Mouse (Mus musculus) hindbrain, embryonic 11.5 days (tissue): ENCODE data around the gene Chmp5. TPM values are rescaled to one million over a fixed set of nuclear protein-coding genes. Genes with fewer than 3 reads are reported as not detected.
"Not testable (repeated sequence)": the region's sequence is repeated elsewhere in the genome, so short reads cannot be mapped to it uniquely, and the experiment has no call there.

Experiments
- ATAC-seq: fragments of 200-750 bp; cut with Nextera tagmentation; 2 replicates; pipeline ENCODE4 v1.8.0; 2017; ENCODE audit warnings: mild to moderate bottlenecking, moderate TSS enrichment, moderate library complexity; ENCODE audit not compliant: low FRiP score
- DNase-seq: peaks from one replicate; pipeline ENCODE4 v3.0.0-alpha.2; 2015; ENCODE audit warnings: low spot score
- H3K27ac ChIP-seq: fragments of 300-500 bp; sonication (generic); 2 replicates; pipeline ENCODE4 v1.5.1; 2014; ENCODE audit warnings: mild to moderate bottlenecking, low read depth, low read length
- H3K27me3 ChIP-seq: fragments of 300-500 bp; sonication (generic); 2 replicates; pipeline ENCODE4 v1.6.1; 2014; ENCODE audit warnings: mild to moderate bottlenecking, low read length, moderate library complexity, mixed read lengths; ENCODE audit not compliant: control insufficient read depth, insufficient read depth
- H3K36me3 ChIP-seq: fragments of 300-500 bp; sonication (generic); 2 replicates; pipeline ENCODE4 v1.6.1; 2014; ENCODE audit warnings: mild to moderate bottlenecking, low read length, moderate library complexity, mixed read lengths; ENCODE audit not compliant: control insufficient read depth, insufficient read depth
- H3K4me1 ChIP-seq: fragments of 300-500 bp; sonication (generic); replicated peaks from 2 replicates; pipeline ENCODE4 v1.6.1; 2014; ENCODE audit warnings: low read length, mixed read lengths; ENCODE audit not compliant: control insufficient read depth, insufficient read depth
- H3K4me2 ChIP-seq: fragments of 300-500 bp; sonication (generic); replicated peaks from 2 replicates; pipeline ENCODE4 v1.6.1; 2014; ENCODE audit warnings: mild to moderate bottlenecking, low read depth, low read length
- H3K4me3 ChIP-seq: fragments of 300-500 bp; sonication (generic); 2 replicates; pipeline ENCODE4 v1.5.1; 2014; ENCODE audit warnings: low read depth, low read length
- H3K9ac ChIP-seq: fragments of 300-500 bp; sonication (generic); 2 replicates; pipeline ENCODE4 v1.6.1; 2014; ENCODE audit warnings: low read depth, low read length
- H3K9me3 ChIP-seq: fragments of 300-500 bp; sonication (generic); 2 replicates; pipeline ENCODE4 v1.6.1; 2016; ENCODE audit warnings: low read length; ENCODE audit not compliant: control insufficient read depth
- WGBS: fragments of 180-500 bp; shearing (Covaris S2); extraction: QIAGEN DNeasy Blood & Tissue Kit; methylation state at CpG from one replicate; pipeline ENCODE4 v1.1.7; 2014; 5-methylcytosine and 5-hydroxymethylcytosine counted together
- polyA plus RNA-seq: library from polyadenylated mRNA; unstranded; fragments of >200 nt; fragmentation: Nextera tagmentation; extraction: Ambion mirVana; gene quantifications from 2 replicates; pipeline ENCODE4 v1.2.1, GENCODE M21; 2014

Chmp5 gene
- polyA plus RNA-seq, 1 experiment from 2014 or later = 178 TPM

DNA sequence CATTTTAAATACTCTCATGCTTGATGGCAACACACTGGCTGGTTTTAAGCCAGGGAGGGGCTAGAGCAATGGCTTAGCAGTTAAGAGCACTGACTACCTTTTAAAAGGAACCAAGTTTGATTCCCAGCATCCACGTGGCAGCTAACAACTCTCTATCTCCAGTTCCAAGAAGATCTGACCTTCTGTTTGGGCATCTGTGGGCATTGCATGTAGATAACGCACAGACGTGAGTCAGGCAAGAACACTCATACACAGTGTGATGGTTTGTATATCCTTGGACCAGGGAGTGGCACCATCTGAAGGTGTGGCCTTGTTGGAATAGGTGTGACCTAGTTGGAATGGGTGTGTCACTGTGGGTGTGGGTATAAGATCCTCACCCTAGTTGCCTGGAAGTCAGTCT lies 13.8 kb upstream of the Chmp5 start:
- H3K27ac ChIP-seq, H3K27me3 ChIP-seq, H3K9ac ChIP-seq, H3K4me1 ChIP-seq, H3K4me3 ChIP-seq, H3K9me3 ChIP-seq, ATAC-seq, H3K4me2 ChIP-seq, DNase-seq: not testable (repeated sequence)
- peaks cover 14% of the 10 kb centered on the region for H3K36me3 ChIP-seq
- 96% methylated on average over 3 of the region's 3 CpGs for WGBS

DNA sequence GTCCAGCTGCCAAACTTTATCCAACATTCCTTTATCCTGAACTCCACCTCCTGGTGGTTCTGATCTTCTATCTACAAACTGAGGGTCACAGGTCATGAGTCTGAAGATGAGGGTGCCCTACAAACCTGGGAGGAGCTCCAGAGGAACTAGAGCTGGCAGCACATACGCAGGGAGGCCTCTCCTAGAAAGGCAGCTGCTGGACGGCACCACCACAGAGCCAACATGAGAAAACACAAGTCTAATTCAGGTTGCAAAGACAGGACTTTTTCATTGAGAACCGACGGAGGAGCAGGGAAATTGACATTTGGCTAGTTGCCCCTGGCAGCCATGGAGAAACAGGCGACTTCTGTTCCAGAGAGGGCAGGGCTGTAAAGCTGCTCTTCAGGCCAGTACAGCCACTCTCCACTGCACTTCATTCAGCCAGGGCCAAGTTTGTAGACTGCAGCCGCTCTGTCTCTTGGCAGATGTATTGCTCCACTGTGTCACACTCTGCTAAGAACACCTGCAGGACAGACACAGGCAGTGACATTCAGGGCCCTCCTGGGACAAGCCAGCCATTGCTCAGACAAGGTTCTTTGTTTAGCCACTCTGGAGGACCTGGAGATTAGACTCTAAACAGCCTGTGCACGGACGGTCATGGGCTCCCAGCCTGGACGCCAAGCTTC lies 11.9 kb upstream of the Chmp5 start:
- no peak overlapping the region for H3K4me2 ChIP-seq
- H3K36me3 ChIP-seq = peaks cover 20% of the 10 kb centered on the region
- 91% methylated on average over 9 of the region's 9 CpGs for WGBS
- H3K27me3 ChIP-seq = no peaks in the 10 kb centered on the region
- no peaks in the 10 kb centered on the region for H3K9me3 ChIP-seq
- no peak overlapping the region for H3K9ac ChIP-seq
- H3K4me3 ChIP-seq = no peak overlapping the region
- H3K4me1 ChIP-seq = no peaks in the 10 kb centered on the region
- ATAC-seq (no peak), DNase-seq (no peak)
- no peak overlapping the region for H3K27ac ChIP-seq

GRCm38 (mm10) chr4:40938793-40939192 lies 9.4 kb upstream of the Chmp5 start:
- Histone ChIP-seq H3K9me3 (no peaks in the 10 kb centered on the region), H3K4me1 (no peaks in the 10 kb centered on the region), H3K4me3 (no peak overlapping the region), H3K4me2 (no peak overlapping the region), H3K36me3 (peaks cover 23% of the 10 kb centered on the region), H3K27ac (no peak overlapping the region), H3K27me3 (no peaks in the 10 kb centered on the region), H3K9ac (no peak overlapping the region)
- DNase-seq (no peak), ATAC-seq (no peak)
- WGBS = 93% methylated on average over 5 of the region's 5 CpGs

DNA sequence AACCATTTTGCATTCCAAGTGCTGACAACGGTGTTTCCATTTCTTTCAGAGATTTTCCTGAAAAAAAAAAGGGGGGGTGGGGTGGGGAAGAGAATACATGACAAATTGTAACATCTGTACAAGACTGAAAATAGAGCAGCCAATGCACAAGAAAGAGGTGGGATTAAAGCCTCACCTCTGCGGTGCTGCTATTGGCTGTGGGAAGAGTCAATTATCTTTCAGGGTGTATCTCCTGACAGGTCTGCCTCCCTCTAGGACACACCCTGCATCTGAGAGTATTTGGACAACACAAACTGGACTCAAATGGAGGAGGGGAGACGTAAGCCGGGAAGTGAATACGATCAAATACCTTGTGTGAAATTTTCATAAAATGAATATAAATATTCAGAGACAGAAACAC lies 4.6 kb upstream of the Chmp5 start:
- H3K9ac ChIP-seq = no peak overlapping the region
- over 99% methylated on average over 5 of the region's 5 CpGs for WGBS
- no peak overlapping the region for H3K4me2 ChIP-seq
- DNase-seq (no peak), ATAC-seq (no peak)
- no peak overlapping the region for H3K27ac ChIP-seq
- peaks cover 11% of the 10 kb centered on the region for H3K36me3 ChIP-seq
- no peak overlapping the region for H3K4me3 ChIP-seq
- H3K27me3 ChIP-seq = no peaks in the 10 kb centered on the region
- H3K4me1 ChIP-seq = no peaks in the 10 kb centered on the region; the same call in 1 of the 2 replicates
- no peaks in the 10 kb centered on the region for H3K9me3 ChIP-seq

DNA sequence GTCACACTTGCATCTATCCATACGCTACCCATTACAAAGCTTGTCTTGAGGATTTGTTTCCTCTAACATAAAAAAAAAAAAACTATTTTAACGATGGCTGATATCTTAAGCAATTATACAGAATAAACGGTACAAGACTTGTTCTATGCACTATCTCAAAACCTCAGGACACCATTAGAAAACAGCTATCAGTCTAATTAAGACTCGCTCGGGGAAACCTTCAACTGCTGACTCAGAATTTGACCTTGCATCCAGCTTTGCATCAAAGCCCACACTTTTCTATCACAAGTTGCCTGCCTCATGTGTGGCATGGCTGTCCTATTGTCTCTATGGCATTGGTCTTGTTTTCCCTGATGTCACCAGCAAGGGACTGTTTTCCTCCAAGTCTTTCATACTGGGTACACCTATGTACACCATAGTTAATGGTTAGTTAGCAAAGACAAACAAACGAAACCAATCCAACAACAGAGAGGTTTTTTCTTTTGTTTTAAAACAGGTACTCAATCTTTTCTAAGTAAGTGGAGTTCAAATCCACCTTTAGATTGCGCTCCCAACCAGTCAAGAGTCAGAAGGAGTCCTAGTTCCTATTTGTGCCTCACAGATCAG lies 1.6 kb upstream of the Chmp5 start:
- Histone ChIP-seq H3K4me3 (peak overlapping the region; percentile 90), H3K36me3 (peaks cover 3% of the 10 kb centered on the region; the same call in 1 of the 2 replicates), H3K4me2 (peak overlapping the region; percentile 53), H3K9me3 (no peaks in the 10 kb centered on the region), H3K27ac (no peak overlapping the region), H3K9ac (peak overlapping the region; percentile 85; the same call in 1 of the 2 replicates), H3K27me3 (no peaks in the 10 kb centered on the region), H3K4me1 (no peaks in the 10 kb centered on the region; the same call in 1 of the 2 replicates)
- ATAC-seq (no peak), DNase-seq (no peak)
- WGBS = 91% methylated on average over 7 of the region's 7 CpGs

GRCm38 (mm10) chr4:40947565-40948159 lies 545 bp upstream of the Chmp5 start:
- H3K9ac ChIP-seq = peak overlapping the region; percentile 85
- peak overlapping the region; percentile 53 for H3K4me2 ChIP-seq
- WGBS = under 1% methylated on average over 39 of the region's 40 CpGs
- ATAC-seq (no peak; the same call in 1 of the 2 replicates), DNase-seq (no peak)
- H3K9me3 ChIP-seq = no peaks in the 10 kb centered on the region
- H3K27me3 ChIP-seq = no peaks in the 10 kb centered on the region
- no peaks in the 10 kb centered on the region; the same call in 1 of the 2 replicates for H3K4me1 ChIP-seq
- H3K36me3 ChIP-seq = peaks cover 1% of the 10 kb centered on the region; the same call in 1 of the 2 replicates
- H3K27ac ChIP-seq = peak overlapping the region; percentile 79
- peak overlapping the region; percentile 90 for H3K4me3 ChIP-seq

GRCm38 (mm10) chr4:40953521-40953920 lies 5.3 kb downstream of the Chmp5 start:
- no peaks in the 10 kb centered on the region for H3K9me3 ChIP-seq
- WGBS = 89% methylated on average over 1 of the region's 1 CpGs
- H3K4me2 ChIP-seq = no peak overlapping the region
- no peak overlapping the region for H3K9ac ChIP-seq
- H3K36me3 ChIP-seq = peaks cover 7% of the 10 kb centered on the region; the same call in 1 of the 2 replicates
- ATAC-seq (no peak), DNase-seq (no peak)
- H3K27me3 ChIP-seq = no peaks in the 10 kb centered on the region
- no peaks in the 10 kb centered on the region for H3K4me1 ChIP-seq
- no peak overlapping the region for H3K27ac ChIP-seq
- H3K4me3 ChIP-seq = no peak overlapping the region

DNA sequence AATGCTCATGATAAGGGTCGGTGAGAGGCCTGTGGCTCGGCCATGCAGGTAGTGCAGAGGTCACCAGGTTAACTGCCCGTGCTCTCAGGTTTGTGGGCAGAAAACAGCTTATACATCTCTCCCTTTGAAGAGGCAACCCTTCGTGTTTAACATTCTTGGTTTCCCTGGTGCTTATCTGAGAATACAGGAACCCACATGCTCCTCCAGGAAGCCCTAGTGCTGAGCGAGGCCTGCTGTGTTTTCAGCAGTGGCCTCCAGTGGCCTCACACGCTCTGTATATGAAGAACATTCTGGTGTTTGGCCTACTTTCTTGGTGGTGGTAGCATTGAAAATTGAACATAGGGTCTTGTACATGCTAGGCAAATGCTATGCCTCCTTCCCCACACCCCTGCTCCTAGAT lies 7.7 kb downstream of the Chmp5 start:
- 92% methylated on average over 6 of the region's 6 CpGs for WGBS
- ATAC-seq (no peak), DNase-seq (no peak)
- H3K27ac ChIP-seq = no peak overlapping the region
- H3K9ac ChIP-seq = no peak overlapping the region
- H3K27me3 ChIP-seq = no peaks in the 10 kb centered on the region
- H3K36me3 ChIP-seq = peaks cover 9% of the 10 kb centered on the region
- H3K4me1 ChIP-seq = no peaks in the 10 kb centered on the region
- no peak overlapping the region for H3K4me3 ChIP-seq
- H3K9me3 ChIP-seq = no peaks in the 10 kb centered on the region
- no peak overlapping the region for H3K4me2 ChIP-seq
